Mouse (Mus musculus) bone marrow macrophage, adult 2 months (primary cell): ENCODE results near the gene Kctd11.

Experiments
- CTCF ChIP-seq: IDR thresholded peaks from 2 replicates; pipeline ENCODE4 v1.5.1; 2012; ENCODE audit warnings: low read depth, mild to moderate bottlenecking, low read length, moderate library complexity
- POLR2A ChIP-seq: IDR thresholded peaks from 2 replicates; pipeline ENCODE4 v1.6.1; 2012; ENCODE audit warnings: mild to moderate bottlenecking, low read depth, low read length, borderline replicate concordance

DNA sequence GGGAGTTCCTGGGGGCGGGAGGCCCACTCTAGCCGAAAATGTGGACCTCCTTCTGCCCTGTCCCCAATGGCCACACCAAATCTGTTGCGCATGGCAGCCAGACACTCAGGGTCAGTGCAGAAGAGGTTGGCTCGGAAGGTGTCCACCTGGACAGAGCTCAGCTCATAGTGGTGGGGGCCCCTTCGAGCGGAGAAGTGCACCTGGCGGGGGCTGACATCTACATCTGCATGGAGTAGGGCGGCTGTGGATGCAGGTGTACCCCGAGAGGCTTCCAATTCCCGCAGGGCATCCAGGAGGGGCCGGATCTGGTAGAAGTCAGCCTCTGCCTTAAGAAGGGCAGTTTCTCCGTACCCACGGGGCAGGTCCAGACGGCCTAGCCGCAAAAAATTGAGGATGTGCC is 1.5 kb downstream of the Kctd11 start:
- TF ChIP-seq POLR2A = no peak
- TF ChIP-seq CTCF = no peak
